Mouse (Mus musculus): ENCODE results near the gene Gm10271. TPM values are rescaled to one million over a fixed set of nuclear protein-coding genes. Genes with fewer than 3 reads are reported as not detected.
A peak's percentile ranks its signal among the peaks of the same experiment; 100 is the strongest.

Gm10271 gene
- polyA plus RNA-seq, 1 experiment from 2014 or later, result not detected

- H3K9me3 ChIP-seq (ENCODE audit: low read length), result no peaks in the 10 kb centered on the region
- H3K4me1 ChIP-seq (ENCODE audit: insufficient read depth, low read depth, low read length), result no peaks in the 10 kb centered on the region
- DNase-seq (ENCODE audit: low spot score) (peak; percentile 19), ATAC-seq (no peak)
- H3K9ac ChIP-seq (replicated peaks; ENCODE audit: low read depth), result no peak overlapping the region
- WGBS, result 85% methylated on average over 3 of the region's 3 CpGs
- no peak overlapping the region for H3K4me2 ChIP-seq (replicated peaks; ENCODE audit: low read depth, low read length)
- H3K27me3 ChIP-seq (replicated peaks; ENCODE audit: insufficient read depth, low read length), result no peaks in the 10 kb centered on the region
- H3K36me3 ChIP-seq (ENCODE audit: insufficient read depth, low read length), result no peaks in the 10 kb centered on the region
- no peak overlapping the region for H3K27ac ChIP-seq (ENCODE audit: low read length)
- no peak overlapping the region for H3K4me3 ChIP-seq (ENCODE audit: low read depth, low read length)
- TF ChIP-seq CTCF (IDR thresholded peaks at IDR 0.05) (peak; percentile 82), EP300 (IDR thresholded peaks at IDR 0.05) (no peak)
These were observed 8.5 kb upstream of the Gm10271 start for GRCm38 (mm10) chr10:116980888-116981287.

- no peak overlapping the region for H3K27ac ChIP-seq (ENCODE audit: low read length)
- WGBS, result 69% methylated on average over 4 of the region's 4 CpGs
- no peaks in the 10 kb centered on the region for H3K9me3 ChIP-seq (ENCODE audit: low read length)
- DNase-seq (ENCODE audit: low spot score), result no peak
- H3K9ac ChIP-seq (replicated peaks; ENCODE audit: low read depth), result no peak overlapping the region
- no peaks in the 10 kb centered on the region for H3K4me1 ChIP-seq (ENCODE audit: insufficient read depth, low read depth, low read length)
- no peak for ATAC-seq
- no peak overlapping the region for H3K4me2 ChIP-seq (replicated peaks; ENCODE audit: low read depth, low read length)
- no peak for TF ChIP-seq CTCF (IDR thresholded peaks at IDR 0.05)
- H3K27me3 ChIP-seq (replicated peaks; ENCODE audit: insufficient read depth, low read length), result no peaks in the 10 kb centered on the region
- no peak overlapping the region for H3K4me3 ChIP-seq (ENCODE audit: low read depth, low read length)
- H3K36me3 ChIP-seq (ENCODE audit: insufficient read depth, low read length), result no peaks in the 10 kb centered on the region
These were observed 7.9 kb upstream of the Gm10271 start for GRCm38 (mm10) chr10:116980273-116980672.

- H3K27ac ChIP-seq (ENCODE audit: low read length), result no peak overlapping the region
- no peak for ATAC-seq
These were observed 6.4 kb upstream of the Gm10271 start for GRCm38 (mm10) chr10:116978841-116979240.

DNA sequence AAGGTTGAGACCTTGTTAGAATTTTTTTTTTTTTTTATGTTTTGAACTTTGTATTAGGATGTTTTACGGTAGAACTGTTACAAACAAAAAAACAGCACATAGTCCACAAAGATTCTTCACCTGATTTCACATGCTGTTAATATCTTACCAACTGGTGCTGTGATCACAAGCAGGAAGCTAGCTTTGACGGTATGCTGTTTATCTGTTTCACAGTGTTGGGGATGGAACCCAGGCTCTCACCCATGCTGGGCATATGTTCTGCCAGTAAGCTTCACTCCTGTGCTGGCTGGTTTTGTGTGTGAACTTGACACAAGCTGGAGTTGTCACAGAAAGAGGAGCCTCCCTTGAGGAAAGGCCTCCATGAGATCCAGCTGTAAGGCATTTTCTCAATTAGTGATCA is 5.4 kb upstream of the Gm10271 start:
- no peak overlapping the region for H3K9ac ChIP-seq (replicated peaks; ENCODE audit: low read depth)
- no peaks in the 10 kb centered on the region for H3K27me3 ChIP-seq (replicated peaks; ENCODE audit: insufficient read depth, low read length)
- no peak overlapping the region for H3K4me2 ChIP-seq (replicated peaks; ENCODE audit: low read depth, low read length)
- no peak overlapping the region for H3K27ac ChIP-seq (ENCODE audit: low read length)
- 78% methylated on average over 2 of the region's 2 CpGs for WGBS
- no peaks in the 10 kb centered on the region for H3K36me3 ChIP-seq (ENCODE audit: insufficient read depth, low read length)
- no peaks in the 10 kb centered on the region for H3K9me3 ChIP-seq (ENCODE audit: low read length)
- TF ChIP-seq EP300 (IDR thresholded peaks at IDR 0.05) (no peak), CTCF (IDR thresholded peaks at IDR 0.05) (no peak)
- no peak for ATAC-seq
- DNase-seq (ENCODE audit: low spot score), result no peak
- no peak overlapping the region for H3K4me3 ChIP-seq (ENCODE audit: low read depth, low read length)
- no peaks in the 10 kb centered on the region for H3K4me1 ChIP-seq (ENCODE audit: insufficient read depth, low read depth, low read length)

More at GRCm38 (mm10) chr10:116978841-116979240, 6.4 kb upstream of the Gm10271 start:
- no peak for DNase-seq (ENCODE audit: low spot score)
- Histone ChIP-seq H3K27me3 (replicated peaks; ENCODE audit: insufficient read depth, low read length) (no peaks in the 10 kb centered on the region), H3K36me3 (ENCODE audit: insufficient read depth, low read length) (no peaks in the 10 kb centered on the region), H3K4me2 (replicated peaks; ENCODE audit: low read depth, low read length) (no peak overlapping the region), H3K9me3 (ENCODE audit: low read length) (no peaks in the 10 kb centered on the region), H3K4me3 (ENCODE audit: low read depth, low read length) (no peak overlapping the region), H3K4me1 (ENCODE audit: insufficient read depth, low read depth, low read length) (no peaks in the 10 kb centered on the region), H3K9ac (replicated peaks; ENCODE audit: low read depth) (no peak overlapping the region)
- 65% methylated on average over 9 of the region's 9 CpGs for WGBS
- TF ChIP-seq CTCF (IDR thresholded peaks at IDR 0.05) (no peak), EP300 (IDR thresholded peaks at IDR 0.05) (no peak)

DNA sequence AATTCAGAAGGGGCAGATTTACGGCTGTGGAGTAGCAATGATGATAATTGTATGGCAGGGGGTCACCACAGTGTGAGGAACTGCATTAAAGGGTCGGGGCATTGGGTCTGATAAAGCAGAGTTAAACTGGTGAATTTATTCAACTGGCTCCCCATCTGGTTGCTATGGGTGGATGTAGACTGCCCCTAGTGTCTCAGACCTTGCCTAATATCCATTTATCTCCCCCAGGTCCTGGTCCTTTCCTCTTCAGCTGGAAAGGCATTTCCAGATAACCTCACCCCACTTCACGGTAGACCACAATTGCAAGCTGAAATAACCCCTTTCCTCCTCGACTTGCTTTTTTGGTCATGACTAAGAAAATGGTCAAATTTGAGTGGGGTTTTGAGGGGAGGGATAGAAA is 5.0 kb upstream of the Gm10271 start:
- Histone ChIP-seq H3K4me2 (replicated peaks; ENCODE audit: low read depth, low read length) (no peak overlapping the region), H3K9ac (replicated peaks; ENCODE audit: low read depth) (no peak overlapping the region), H3K4me1 (ENCODE audit: insufficient read depth, low read depth, low read length) (no peaks in the 10 kb centered on the region), H3K4me3 (ENCODE audit: low read depth, low read length) (no peak overlapping the region), H3K27ac (ENCODE audit: low read length) (no peak overlapping the region), H3K27me3 (replicated peaks; ENCODE audit: insufficient read depth, low read length) (no peaks in the 10 kb centered on the region), H3K36me3 (ENCODE audit: insufficient read depth, low read length) (no peaks in the 10 kb centered on the region), H3K9me3 (ENCODE audit: low read length) (no peaks in the 10 kb centered on the region)
- WGBS, result 28% methylated on average over 4 of the region's 4 CpGs
- ATAC-seq (no peak), DNase-seq (ENCODE audit: low spot score) (no peak)
- peak; percentile 15; the same call in 1 of the 2 replicates for TF ChIP-seq CTCF (IDR thresholded peaks at IDR 0.05)
- no peak for TF ChIP-seq EP300 (IDR thresholded peaks at IDR 0.05)

GRCm38 (mm10) chr10:116968741-116969140 is 3.7 kb downstream of the Gm10271 start:
- H3K4me1 ChIP-seq (ENCODE audit: insufficient read depth, low read depth, low read length), result no peaks in the 10 kb centered on the region
- no peak overlapping the region for H3K27ac ChIP-seq (ENCODE audit: low read length)
- 65% methylated on average over 4 of the region's 4 CpGs for WGBS
- H3K36me3 ChIP-seq (ENCODE audit: insufficient read depth, low read length), result no peaks in the 10 kb centered on the region
- no peaks in the 10 kb centered on the region for H3K27me3 ChIP-seq (replicated peaks; ENCODE audit: insufficient read depth, low read length)
- H3K4me3 ChIP-seq (ENCODE audit: low read depth, low read length), result no peak overlapping the region
- no peaks in the 10 kb centered on the region for H3K9me3 ChIP-seq (ENCODE audit: low read length)
- no peak for TF ChIP-seq EP300 (IDR thresholded peaks at IDR 0.05)
- TF ChIP-seq CTCF (IDR thresholded peaks at IDR 0.05), result no peak
- ATAC-seq, result no peak
- no peak overlapping the region for H3K4me2 ChIP-seq (replicated peaks; ENCODE audit: low read depth, low read length)
- H3K9ac ChIP-seq (replicated peaks; ENCODE audit: low read depth), result no peak overlapping the region
- DNase-seq (ENCODE audit: low spot score), result no peak

DNA sequence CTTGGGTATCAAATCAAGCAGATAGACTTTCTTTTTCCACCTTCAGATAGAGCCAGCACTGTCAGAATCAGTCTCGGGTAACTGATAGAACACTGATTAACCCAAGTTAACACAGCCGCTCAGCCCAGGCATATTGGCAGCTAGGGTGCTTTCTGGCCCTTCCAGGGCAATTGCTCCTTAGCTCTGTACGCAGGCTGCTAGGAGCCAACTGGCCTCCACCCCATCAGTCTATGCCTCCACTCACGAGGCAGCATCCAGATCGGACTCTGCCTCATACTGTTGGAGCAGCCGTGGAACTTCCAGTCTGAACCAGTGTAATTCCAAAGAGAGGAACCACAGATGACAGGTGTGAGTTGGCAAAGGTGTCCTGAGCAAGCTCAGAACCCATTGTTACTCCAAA is 6.3 kb downstream of the Gm10271 start:
- no peaks in the 10 kb centered on the region for H3K36me3 ChIP-seq (ENCODE audit: insufficient read depth, low read length)
- H3K27me3 ChIP-seq (replicated peaks; ENCODE audit: insufficient read depth, low read length), result no peaks in the 10 kb centered on the region
- H3K9ac ChIP-seq (replicated peaks; ENCODE audit: low read depth), result no peak overlapping the region
- TF ChIP-seq EP300 (IDR thresholded peaks at IDR 0.05), result no peak
- no peak for TF ChIP-seq CTCF (IDR thresholded peaks at IDR 0.05)
- no peaks in the 10 kb centered on the region for H3K9me3 ChIP-seq (ENCODE audit: low read length)
- peak overlapping the region; percentile 74 for H3K27ac ChIP-seq (ENCODE audit: low read length)
- no peak overlapping the region for H3K4me2 ChIP-seq (replicated peaks; ENCODE audit: low read depth, low read length)
- DNase-seq (ENCODE audit: low spot score), result no peak
- no peaks in the 10 kb centered on the region for H3K4me1 ChIP-seq (ENCODE audit: insufficient read depth, low read depth, low read length)
- 61% methylated on average over 6 of the region's 6 CpGs for WGBS
- no peak overlapping the region for H3K4me3 ChIP-seq (ENCODE audit: low read depth, low read length)
- no peak for ATAC-seq

Measured in lung, postnatal 0 days (tissue).